Mouse (Mus musculus) heart, adult 2 months (tissue): ENCODE measurements around the gene Jtb.

ENCODE experiments used
- EP300 ChIP-seq: fragments of 200-500 bp; IDR thresholded peaks from 2 replicates; pipeline ENCODE4 v1.6.1; 2011; ENCODE audit warnings: low read depth, low read length, control low read depth; ENCODE audit not compliant: insufficient read depth
- POLR2A ChIP-seq: fragments of 200-500 bp; IDR thresholded peaks from 2 replicates; pipeline ENCODE4 v1.6.1; 2011; ENCODE audit warnings: mild to moderate bottlenecking, low read depth, low read length, control low read depth; ENCODE audit not compliant: insufficient read depth

GRCm38 (mm10) chr3:90194759-90195158, 36.6 kb upstream of the Jtb start:
- TF ChIP-seq EP300 = no peak
- TF ChIP-seq POLR2A = no peak
